Mouse (Mus musculus) liver, embryonic 15.5 days (tissue): ENCODE measurements around the gene Macf1. TPM values are rescaled to one million over a fixed set of nuclear protein-coding genes. Genes with fewer than 3 reads are reported as not detected.
"Not testable (repeated sequence)": the region's sequence is repeated elsewhere in the genome, so short reads cannot be mapped to it uniquely, and the experiment has no call there.

ENCODE experiments used
- ATAC-seq: fragments of 200-750 bp; cut with Nextera tagmentation; 2 replicates; pipeline ENCODE4 v1.8.0; 2017; ENCODE audit warnings: moderate number of reproducible peaks, mild to moderate bottlenecking, moderate library complexity; ENCODE audit not compliant: insufficient read depth
- H3K27ac ChIP-seq: fragments of 300-500 bp; sonication (generic); replicated peaks from 2 replicates; pipeline ENCODE4 v1.5.1; 2015; ENCODE audit warnings: mild to moderate bottlenecking, inconsistent platforms
- H3K27me3 ChIP-seq: fragments of 300-500 bp; sonication (generic); 2 replicates; pipeline ENCODE4 v1.6.1; 2015; ENCODE audit warnings: mild to moderate bottlenecking, inconsistent platforms
- H3K36me3 ChIP-seq: fragments of 300-500 bp; sonication (generic); replicated peaks from 2 replicates; pipeline ENCODE4 v1.6.1; 2015; ENCODE audit warnings: moderate library complexity, mild to moderate bottlenecking, inconsistent platforms
- H3K4me1 ChIP-seq: fragments of 300-500 bp; sonication (generic); replicated peaks from 2 replicates; pipeline ENCODE4 v1.6.1; 2015; ENCODE audit warnings: inconsistent platforms
- H3K4me2 ChIP-seq: fragments of 300-500 bp; sonication (generic); 2 replicates; pipeline ENCODE4 v1.6.1; 2015; ENCODE audit warnings: moderate library complexity, mild to moderate bottlenecking, inconsistent platforms
- H3K4me3 ChIP-seq: fragments of 300-500 bp; sonication (generic); replicated peaks from 2 replicates; pipeline ENCODE4 v1.5.1; 2015; ENCODE audit warnings: mild to moderate bottlenecking, inconsistent platforms
- H3K9ac ChIP-seq: fragments of 300-500 bp; sonication (generic); 2 replicates; pipeline ENCODE4 v1.6.1; 2015; ENCODE audit warnings: moderate library complexity, mild to moderate bottlenecking, inconsistent platforms
- H3K9me3 ChIP-seq: fragments of 300-500 bp; sonication (generic); replicated peaks from 2 replicates; pipeline ENCODE4 v1.6.1; 2016; ENCODE audit warnings: inconsistent platforms
- WGBS: fragments of 180-500 bp; shearing (Covaris S2); methylation state at CpG from one replicate; pipeline ENCODE4 v1.1.7; 2015; ENCODE audit warnings: mixed read lengths; ENCODE audit not compliant: insufficient replicate concordance; 5-methylcytosine and 5-hydroxymethylcytosine counted together
- polyA plus RNA-seq: library from polyadenylated mRNA; unstranded; fragments of >200 nt; fragmentation: Nextera tagmentation; extraction: Ambion mirVana; gene quantifications from 2 replicates; pipeline ENCODE4 v1.2.1, GENCODE M21; 2015

Macf1 gene
- polyA plus RNA-seq, 1 experiment from 2014 or later, result 8.4 TPM

DNA sequence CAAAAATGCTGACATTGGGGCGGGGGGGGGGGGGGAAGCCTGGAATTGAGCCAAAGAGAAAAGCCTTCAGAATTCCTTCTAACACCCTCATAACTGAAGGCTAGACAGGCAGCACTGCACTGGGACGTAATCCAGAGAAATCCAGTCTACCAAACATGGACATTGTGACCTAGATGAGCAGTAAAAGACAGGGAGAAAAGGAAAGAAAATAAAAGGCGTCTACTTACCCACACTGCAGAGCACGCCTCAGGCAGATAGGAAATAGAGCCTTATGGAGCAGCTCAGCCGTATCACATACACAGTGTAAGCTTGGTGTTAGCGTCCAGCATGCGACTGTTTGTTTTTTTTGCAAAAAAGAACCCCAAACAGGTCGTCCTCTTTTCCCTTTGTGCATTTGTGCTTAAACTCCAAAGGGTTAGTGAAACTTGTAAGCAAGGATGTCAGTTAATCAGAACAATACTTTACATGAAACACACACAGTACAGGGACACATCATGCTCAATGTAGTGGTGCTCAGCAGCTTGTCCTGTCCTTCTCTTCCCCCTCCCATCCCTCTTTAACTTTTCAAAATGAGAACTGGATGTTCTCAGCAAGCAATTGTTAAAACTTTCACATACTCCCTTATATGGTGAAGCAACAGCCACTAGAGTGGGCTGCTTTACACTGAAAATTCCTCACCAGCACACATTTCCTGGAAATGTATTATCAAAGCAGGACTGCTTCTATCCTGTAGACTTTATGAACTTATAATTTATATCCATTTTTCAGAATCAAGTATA lies 205.3 kb downstream of the Macf1 start:
- no peak for ATAC-seq
- H3K4me1 ChIP-seq, result no peaks in the 10 kb centered on the region
- no peak overlapping the region for H3K4me2 ChIP-seq
- no peak overlapping the region for H3K9ac ChIP-seq
- 75% methylated on average over 8 of the region's 8 CpGs for WGBS
- H3K27me3 ChIP-seq, result no peaks in the 10 kb centered on the region
- no peak overlapping the region for H3K27ac ChIP-seq
- no peak overlapping the region for H3K4me3 ChIP-seq
- no peaks in the 10 kb centered on the region for H3K9me3 ChIP-seq
- peaks cover 59% of the 10 kb centered on the region for H3K36me3 ChIP-seq

- WGBS, result 32% methylated on average over 1 of the region's 1 CpGs
Measured at GRCm38 (mm10) chr4:123465799-123466198, 218.4 kb downstream of the Macf1 start.

DNA sequence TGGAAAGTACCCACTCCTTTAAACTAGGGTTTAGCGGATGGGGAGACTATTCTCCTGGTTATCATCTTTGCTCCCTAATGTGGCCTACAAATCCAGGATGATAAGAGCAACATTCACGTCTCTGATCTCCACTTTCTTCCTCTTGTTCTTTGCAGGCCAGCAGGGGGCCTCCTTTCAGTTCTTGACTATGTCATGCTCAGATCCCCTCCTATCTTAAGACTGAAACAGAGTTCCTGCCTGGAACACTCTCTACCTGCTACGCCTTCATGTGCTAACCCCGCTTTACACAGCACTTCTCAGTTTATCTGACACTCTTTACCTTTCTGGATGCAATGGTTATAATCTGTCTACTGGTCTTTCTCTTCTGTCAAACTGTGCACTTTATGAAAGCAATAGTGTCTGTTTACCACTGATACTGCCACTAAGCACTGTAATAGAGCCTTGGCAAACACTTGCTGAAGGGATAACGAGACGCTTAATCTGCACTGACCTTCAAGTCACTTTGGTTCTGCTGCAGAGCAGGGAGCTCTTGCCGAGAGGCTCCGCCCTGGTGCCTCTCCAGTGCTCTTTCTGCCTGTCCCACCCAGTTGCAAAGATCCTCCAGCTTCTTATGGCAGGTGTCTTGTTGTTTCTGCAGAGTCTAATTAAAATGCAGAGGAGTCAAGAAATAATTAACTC lies 223.4 kb downstream of the Macf1 start:
- WGBS, result 59% methylated on average over 8 of the region's 8 CpGs
- no peak overlapping the region for H3K4me2 ChIP-seq
- no peaks in the 10 kb centered on the region for H3K27me3 ChIP-seq
- no peak overlapping the region for H3K9ac ChIP-seq
- H3K4me3 ChIP-seq, result no peak overlapping the region
- H3K4me1 ChIP-seq, result no peaks in the 10 kb centered on the region
- H3K9me3 ChIP-seq, result no peaks in the 10 kb centered on the region
- H3K27ac ChIP-seq, result no peak overlapping the region
- ATAC-seq, result no peak
- peaks cover 74% of the 10 kb centered on the region for H3K36me3 ChIP-seq

More at GRCm38 (mm10) chr4:123465799-123466198, 218.4 kb downstream of the Macf1 start:
- H3K27ac ChIP-seq, result no peak overlapping the region
- peaks cover 38% of the 10 kb centered on the region for H3K36me3 ChIP-seq
- H3K4me3 ChIP-seq, result no peak overlapping the region
- H3K4me2 ChIP-seq, result no peak overlapping the region
- H3K4me1 ChIP-seq, result no peaks in the 10 kb centered on the region
- no peaks in the 10 kb centered on the region for H3K27me3 ChIP-seq
- H3K9me3 ChIP-seq, result no peaks in the 10 kb centered on the region
- H3K9ac ChIP-seq, result no peak overlapping the region
- no peak for ATAC-seq

DNA sequence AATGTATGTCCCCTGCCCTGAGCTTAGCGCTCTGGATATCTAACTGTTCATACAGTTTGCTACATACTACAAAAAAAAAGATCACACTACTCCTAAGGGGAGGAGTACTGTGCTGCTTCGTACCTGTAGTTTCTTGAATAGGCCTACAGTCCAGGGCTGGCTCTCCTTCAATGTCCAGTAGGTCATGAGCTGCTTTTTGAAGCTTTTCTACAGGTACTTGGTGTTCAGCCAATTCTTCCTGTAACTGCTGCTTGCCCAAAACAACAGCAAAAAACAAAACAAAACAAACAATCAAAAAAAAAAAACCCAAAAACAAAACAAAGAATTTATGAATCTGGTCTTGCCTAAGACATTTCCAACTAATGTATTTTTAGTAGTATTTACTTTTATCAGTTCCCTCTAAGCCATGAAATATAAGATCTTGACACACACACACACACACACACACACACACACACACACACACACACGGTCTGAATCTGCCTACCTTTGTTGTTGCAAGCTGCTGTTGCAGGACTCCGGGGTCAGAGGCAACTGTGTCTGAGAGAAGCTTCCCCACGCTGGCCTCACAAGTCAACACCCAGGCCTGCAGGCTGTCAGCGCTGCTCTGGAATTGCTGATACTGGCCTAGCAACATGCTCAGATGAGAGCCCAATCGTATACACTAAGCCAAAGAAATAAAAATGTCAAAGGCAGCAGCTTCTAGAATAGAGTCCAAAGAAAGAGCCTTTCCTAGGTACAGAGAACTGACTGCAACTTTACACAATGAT lies 229.1 kb downstream of the Macf1 start:
- no peaks in the 10 kb centered on the region for H3K4me1 ChIP-seq
- H3K27me3 ChIP-seq, result no peaks in the 10 kb centered on the region
- no peak for ATAC-seq
- no peaks in the 10 kb centered on the region for H3K9me3 ChIP-seq
- WGBS, result 67% methylated on average over 7 of the region's 7 CpGs
- H3K4me2 ChIP-seq, result no peak overlapping the region
- peaks cover 69% of the 10 kb centered on the region for H3K36me3 ChIP-seq
- H3K4me3 ChIP-seq, result no peak overlapping the region
- no peak overlapping the region for H3K27ac ChIP-seq
- H3K9ac ChIP-seq, result no peak overlapping the region

- WGBS, result 84% methylated on average over 1 of the region's 1 CpGs
- Histone ChIP-seq H3K4me3 (no peak overlapping the region), H3K4me1 (no peaks in the 10 kb centered on the region), H3K9ac (no peak overlapping the region), H3K27ac (no peak overlapping the region), H3K9me3 (no peaks in the 10 kb centered on the region), H3K27me3 (no peaks in the 10 kb centered on the region), H3K36me3 (peaks cover 72% of the 10 kb centered on the region), H3K4me2 (no peak overlapping the region)
- no peak for ATAC-seq
Measured at GRCm38 (mm10) chr4:123453729-123454128, 230.4 kb downstream of the Macf1 start.

GRCm38 (mm10) chr4:123451991-123452390 lies 232.2 kb downstream of the Macf1 start:
- Histone ChIP-seq H3K27ac (no peak overlapping the region), H3K27me3 (no peaks in the 10 kb centered on the region), H3K4me3 (no peak overlapping the region), H3K9ac (no peak overlapping the region), H3K4me1 (0 out of 2 replicates have a peak, but pooled peaks cover under 1% of the 10 kb centered on the region), H3K9me3 (no peaks in the 10 kb centered on the region), H3K4me2 (no peak overlapping the region), H3K36me3 (peaks cover 73% of the 10 kb centered on the region)
- WGBS, result 67% methylated on average over 3 of the region's 3 CpGs
- ATAC-seq, result no peak

DNA sequence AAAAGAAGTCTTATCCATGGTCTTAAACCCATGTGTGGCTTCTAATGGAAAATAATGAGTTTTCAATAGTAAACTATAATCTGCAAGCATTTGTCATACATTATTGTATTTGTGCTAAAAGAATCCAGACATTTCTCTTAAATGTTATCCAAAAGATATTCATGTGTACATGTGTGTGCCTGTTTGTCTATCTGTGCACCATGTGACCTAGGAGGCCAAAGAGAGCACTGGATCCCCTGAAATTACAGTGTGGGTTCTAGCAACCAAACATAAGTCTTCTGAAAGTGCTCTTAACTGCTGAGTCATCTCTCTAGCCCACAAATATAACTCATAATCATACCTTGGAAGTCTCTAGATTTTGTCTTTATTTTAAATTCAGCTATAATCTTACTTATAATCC lies 234.9 kb downstream of the Macf1 start:
- H3K27me3 ChIP-seq, result no peaks in the 10 kb centered on the region
- H3K9ac ChIP-seq, result no peak overlapping the region
- H3K9me3 ChIP-seq, result no peaks in the 10 kb centered on the region
- peaks cover 64% of the 10 kb centered on the region for H3K36me3 ChIP-seq
- 0 out of 2 replicates have a peak, but pooled peaks cover 4% of the 10 kb centered on the region for H3K4me1 ChIP-seq
- H3K4me3 ChIP-seq, result no peak overlapping the region
- ATAC-seq, result no peak
- H3K27ac ChIP-seq, result no peak overlapping the region
- no peak overlapping the region for H3K4me2 ChIP-seq

DNA sequence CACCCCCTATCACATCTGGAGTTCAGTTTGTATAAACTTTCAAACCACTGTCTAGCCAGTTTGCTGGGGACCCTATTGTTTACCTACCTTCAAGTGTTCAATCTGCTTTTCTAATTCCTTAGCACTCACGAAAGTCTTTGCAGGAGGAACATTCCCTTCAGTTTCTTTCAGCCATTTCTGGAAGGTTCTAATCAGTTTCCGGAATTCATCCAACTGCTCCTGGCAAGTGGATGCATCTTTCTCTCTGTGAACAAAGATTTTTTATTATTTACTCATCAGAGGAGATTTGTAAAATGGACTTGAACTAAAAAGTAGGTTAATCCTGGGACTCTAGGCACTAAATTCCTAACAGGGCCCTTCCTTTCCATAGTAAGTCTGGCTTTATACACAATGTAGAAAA lies 236.1 kb downstream of the Macf1 start:
- Histone ChIP-seq H3K36me3 (peaks cover 66% of the 10 kb centered on the region), H3K9me3 (no peaks in the 10 kb centered on the region), H3K4me2 (no peak overlapping the region), H3K27ac (no peak overlapping the region), H3K9ac (no peak overlapping the region), H3K4me3 (no peak overlapping the region), H3K4me1 (0 out of 2 replicates have a peak, but pooled peaks cover 4% of the 10 kb centered on the region), H3K27me3 (no peaks in the 10 kb centered on the region)
- no peak for ATAC-seq
- WGBS, result 76% methylated on average over 2 of the region's 2 CpGs

DNA sequence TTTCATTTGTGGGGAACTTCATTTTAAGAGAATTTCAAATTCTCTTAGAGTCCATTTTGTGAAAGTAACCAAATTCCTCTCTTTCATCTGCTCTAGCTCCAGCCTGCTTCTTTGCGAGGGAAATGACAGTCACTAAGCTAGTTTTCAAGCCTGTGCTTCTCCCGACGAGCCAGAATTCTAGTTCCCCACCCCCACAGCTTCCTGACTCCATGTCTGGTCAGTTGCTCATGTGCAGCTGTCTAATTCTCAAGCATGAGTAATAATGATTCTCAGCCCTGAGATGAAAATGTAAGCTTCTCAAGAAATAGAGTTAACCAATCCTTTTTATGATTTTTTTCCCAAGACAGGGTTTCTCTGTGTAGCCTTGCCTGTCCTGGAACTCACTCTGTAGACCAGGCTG lies 236.9 kb downstream of the Macf1 start:
- Histone ChIP-seq H3K4me2 (no peak overlapping the region), H3K36me3 (peaks cover 61% of the 10 kb centered on the region), H3K9me3 (no peaks in the 10 kb centered on the region), H3K27me3 (no peaks in the 10 kb centered on the region), H3K27ac (no peak overlapping the region), H3K9ac (no peak overlapping the region), H3K4me1 (0 out of 2 replicates have a peak, but pooled peaks cover 4% of the 10 kb centered on the region), H3K4me3 (no peak overlapping the region)
- 55% methylated on average over 3 of the region's 3 CpGs for WGBS
- no peak for ATAC-seq

GRCm38 (mm10) chr4:123446754-123447153 lies 237.4 kb downstream of the Macf1 start:
- Histone ChIP-seq H3K27ac (no peak overlapping the region), H3K9ac (no peak overlapping the region), H3K4me2 (no peak overlapping the region), H3K4me1 (0 out of 2 replicates have a peak, but pooled peaks cover 4% of the 10 kb centered on the region), H3K9me3 (no peaks in the 10 kb centered on the region), H3K27me3 (no peaks in the 10 kb centered on the region), H3K4me3 (no peak overlapping the region), H3K36me3 (peaks cover 56% of the 10 kb centered on the region)
- WGBS, result 18% methylated on average over 7 of the region's 7 CpGs
- 0 out of 2 replicates have a peak, but pooled peaks have one; percentile 47 for ATAC-seq

- not testable (repeated sequence) for ATAC-seq, H3K9me3 ChIP-seq, H3K4me3 ChIP-seq, H3K4me1 ChIP-seq, H3K27ac ChIP-seq, H3K27me3 ChIP-seq, H3K4me2 ChIP-seq, H3K9ac ChIP-seq
- WGBS, result 80% methylated on average over 2 of the region's 2 CpGs
- peaks cover 55% of the 10 kb centered on the region for H3K36me3 ChIP-seq
Measured at GRCm38 (mm10) chr4:123446221-123446620, 237.9 kb downstream of the Macf1 start.
